Mouse (Mus musculus) liver, embryonic 15.5 days (tissue): Measurements from ENCODE around the gene Otogl. TPM values are rescaled to one million over a fixed set of nuclear protein-coding genes. Genes with fewer than 3 reads are reported as not detected.

ENCODE experiments used
- ATAC-seq: fragments of 200-750 bp; cut with Nextera tagmentation; 2 replicates; pipeline ENCODE4 v1.8.0; 2017; ENCODE audit warnings: moderate number of reproducible peaks, mild to moderate bottlenecking, moderate library complexity; ENCODE audit not compliant: insufficient read depth
- H3K27ac ChIP-seq: fragments of 300-500 bp; sonication (generic); replicated peaks from 2 replicates; pipeline ENCODE4 v1.5.1; 2015; ENCODE audit warnings: mild to moderate bottlenecking, inconsistent platforms
- H3K27me3 ChIP-seq: fragments of 300-500 bp; sonication (generic); 2 replicates; pipeline ENCODE4 v1.6.1; 2015; ENCODE audit warnings: mild to moderate bottlenecking, inconsistent platforms
- H3K36me3 ChIP-seq: fragments of 300-500 bp; sonication (generic); replicated peaks from 2 replicates; pipeline ENCODE4 v1.6.1; 2015; ENCODE audit warnings: moderate library complexity, mild to moderate bottlenecking, inconsistent platforms
- H3K4me1 ChIP-seq: fragments of 300-500 bp; sonication (generic); replicated peaks from 2 replicates; pipeline ENCODE4 v1.6.1; 2015; ENCODE audit warnings: inconsistent platforms
- H3K4me2 ChIP-seq: fragments of 300-500 bp; sonication (generic); 2 replicates; pipeline ENCODE4 v1.6.1; 2015; ENCODE audit warnings: moderate library complexity, mild to moderate bottlenecking, inconsistent platforms
- H3K4me3 ChIP-seq: fragments of 300-500 bp; sonication (generic); replicated peaks from 2 replicates; pipeline ENCODE4 v1.5.1; 2015; ENCODE audit warnings: mild to moderate bottlenecking, inconsistent platforms
- H3K9ac ChIP-seq: fragments of 300-500 bp; sonication (generic); 2 replicates; pipeline ENCODE4 v1.6.1; 2015; ENCODE audit warnings: moderate library complexity, mild to moderate bottlenecking, inconsistent platforms
- H3K9me3 ChIP-seq: fragments of 300-500 bp; sonication (generic); replicated peaks from 2 replicates; pipeline ENCODE4 v1.6.1; 2016; ENCODE audit warnings: inconsistent platforms
- WGBS: fragments of 180-500 bp; shearing (Covaris S2); methylation state at CpG from one replicate; pipeline ENCODE4 v1.1.7; 2015; ENCODE audit warnings: mixed read lengths; ENCODE audit not compliant: insufficient replicate concordance; 5-methylcytosine and 5-hydroxymethylcytosine counted together
- polyA plus RNA-seq: library from polyadenylated mRNA; unstranded; fragments of >200 nt; fragmentation: Nextera tagmentation; extraction: Ambion mirVana; gene quantifications from 2 replicates; pipeline ENCODE4 v1.2.1, GENCODE M21; 2015

The Otogl gene
- polyA plus RNA-seq, 1 experiment from 2014 or later, result 0.02 TPM

DNA sequence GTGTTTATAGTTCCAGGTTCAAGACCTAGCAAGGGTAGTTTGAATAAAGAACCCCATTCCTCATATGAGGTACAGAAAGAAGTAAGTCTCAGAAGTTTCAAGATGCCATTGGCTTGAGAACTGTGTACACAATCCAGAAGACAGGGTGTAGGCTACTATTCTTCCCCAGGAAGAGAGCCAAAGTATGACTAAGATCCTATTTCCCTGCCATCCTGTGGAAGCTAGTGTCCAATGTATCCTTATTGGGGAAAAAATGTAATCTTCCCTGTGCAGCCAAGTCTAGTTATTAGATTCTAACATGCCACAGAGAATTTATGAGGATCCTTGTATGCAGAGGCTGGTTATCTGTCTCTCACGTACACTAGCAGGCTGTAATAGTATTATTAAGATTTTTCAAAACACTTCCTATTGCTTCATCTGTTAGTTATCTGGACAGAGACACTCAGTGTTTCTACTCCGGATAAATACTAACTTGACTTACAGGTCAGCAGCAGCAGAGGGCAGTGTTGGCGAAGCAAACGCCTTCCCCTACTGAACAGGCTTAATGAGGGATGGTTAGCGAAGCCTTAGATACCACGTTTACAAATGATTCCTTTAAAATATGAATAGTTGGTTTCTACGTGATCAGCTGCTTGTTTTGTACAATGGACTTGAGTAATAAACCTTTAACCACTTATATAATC, 112.1 kb downstream of the Otogl start:
- WGBS, result 7% methylated on average over 7 of the region's 7 CpGs
- H3K4me1 ChIP-seq, result no peaks in the 10 kb centered on the region
- no peak for ATAC-seq

DNA sequence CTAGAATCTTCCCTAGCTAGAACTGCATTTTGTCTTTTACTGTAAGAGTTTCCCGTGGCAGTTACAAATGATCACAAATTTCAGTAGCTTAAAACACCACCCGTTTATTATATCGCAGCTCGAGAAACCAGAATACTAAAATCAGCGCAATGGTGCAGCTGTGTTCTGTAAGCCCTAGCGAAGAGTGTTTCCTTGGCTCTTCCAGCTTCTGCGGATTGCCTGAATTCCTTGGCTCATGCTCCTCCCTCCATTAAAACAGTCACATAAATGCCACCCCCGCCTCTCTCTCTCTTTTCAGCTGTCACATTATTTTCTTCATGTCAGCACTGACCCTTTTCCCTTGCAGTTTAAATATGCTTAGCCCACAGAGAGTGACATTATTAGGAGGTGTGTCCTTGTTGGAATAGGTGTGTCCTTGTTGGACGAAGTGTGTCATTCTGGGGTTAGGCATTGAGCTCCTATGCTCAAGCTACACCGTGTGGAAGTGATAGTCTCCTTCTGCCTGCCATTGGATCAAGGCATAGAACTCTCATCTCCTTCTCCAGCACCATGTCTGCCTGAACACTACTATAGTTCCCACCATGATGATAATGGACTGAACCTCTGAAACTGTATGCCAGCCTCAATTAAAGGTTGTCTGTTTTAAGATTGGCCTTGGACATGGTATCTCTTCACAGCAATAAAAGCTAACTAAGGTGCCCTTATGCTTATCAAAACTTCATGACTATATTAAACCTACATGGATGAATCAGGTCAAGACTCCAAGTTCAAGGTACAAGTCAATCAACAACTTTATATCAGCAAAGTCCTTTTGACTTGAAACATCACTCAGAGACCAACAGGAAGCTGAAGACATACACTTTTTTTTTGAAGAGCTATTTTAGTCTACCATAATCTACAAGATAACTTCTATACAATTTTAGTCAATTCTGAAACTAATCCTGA, 116.8 kb downstream of the Otogl start:
- Histone ChIP-seq H3K36me3 (no peaks in the 10 kb centered on the region), H3K9me3 (no peaks in the 10 kb centered on the region), H3K27ac (no peak overlapping the region), H3K4me1 (no peaks in the 10 kb centered on the region), H3K9ac (no peak overlapping the region), H3K4me2 (no peak overlapping the region), H3K4me3 (no peak overlapping the region), H3K27me3 (no peaks in the 10 kb centered on the region)
- WGBS, result 65% methylated on average over 10 of the region's 10 CpGs
- ATAC-seq, result no peak

More for the DNA sequence above, 112.1 kb downstream of the Otogl start:
- Histone ChIP-seq H3K4me2 (no peak overlapping the region), H3K27ac (no peak overlapping the region), H3K9ac (no peak overlapping the region), H3K9me3 (no peaks in the 10 kb centered on the region), H3K27me3 (no peaks in the 10 kb centered on the region), H3K4me3 (no peak overlapping the region), H3K36me3 (no peaks in the 10 kb centered on the region)

DNA sequence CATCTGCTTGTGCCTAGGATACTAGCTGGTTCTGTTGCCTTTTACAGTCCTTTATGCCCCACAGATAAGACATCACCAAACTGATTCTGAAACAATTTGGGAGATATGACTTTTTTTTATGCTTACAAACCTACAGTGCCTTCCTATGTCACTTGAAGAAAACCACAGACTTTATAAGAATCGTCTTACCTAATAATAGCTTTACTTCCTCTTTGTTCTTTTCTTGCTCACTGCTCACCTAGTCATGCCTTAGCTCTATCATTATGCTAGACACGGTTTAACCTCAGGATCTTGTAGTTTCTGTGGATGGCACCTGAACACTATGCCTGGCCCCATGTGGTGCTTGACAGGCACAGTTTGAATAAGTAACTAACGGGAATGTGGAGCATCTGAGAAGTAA, 119.4 kb downstream of the Otogl start:
- H3K9ac ChIP-seq, result no peak overlapping the region
- no peaks in the 10 kb centered on the region for H3K4me1 ChIP-seq
- no peak overlapping the region for H3K27ac ChIP-seq
- no peaks in the 10 kb centered on the region for H3K9me3 ChIP-seq
- no peak overlapping the region for H3K4me2 ChIP-seq
- no peak for ATAC-seq
- H3K4me3 ChIP-seq, result no peak overlapping the region
- WGBS, result 37% methylated on average over 3 of the region's 3 CpGs
- no peaks in the 10 kb centered on the region for H3K36me3 ChIP-seq
- H3K27me3 ChIP-seq, result no peaks in the 10 kb centered on the region

DNA sequence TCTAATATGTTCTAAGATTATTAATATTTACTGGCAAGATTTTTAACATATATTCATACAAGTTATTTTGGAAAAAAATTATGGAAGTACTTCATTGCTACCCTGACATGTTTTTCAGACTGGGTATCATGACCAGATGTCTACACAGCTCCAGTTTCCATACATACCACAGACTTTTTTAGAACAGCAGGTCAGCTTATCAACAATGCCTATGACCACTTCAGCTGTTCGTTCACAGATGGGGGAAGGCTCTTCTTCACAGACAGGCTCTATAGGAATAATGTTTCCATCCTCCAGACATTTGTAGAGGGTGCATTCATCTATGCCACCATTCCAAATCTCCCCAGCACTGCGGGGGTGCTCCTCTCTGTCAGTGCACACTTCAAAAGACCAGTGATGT, 132.4 kb downstream of the Otogl start:
- Histone ChIP-seq H3K4me3 (no peak overlapping the region), H3K27me3 (no peaks in the 10 kb centered on the region), H3K4me2 (no peak overlapping the region), H3K9ac (no peak overlapping the region), H3K36me3 (no peaks in the 10 kb centered on the region), H3K4me1 (no peaks in the 10 kb centered on the region), H3K27ac (no peak overlapping the region), H3K9me3 (no peaks in the 10 kb centered on the region)
- no peak for ATAC-seq
- WGBS, result 47% methylated on average over 2 of the region's 2 CpGs

DNA sequence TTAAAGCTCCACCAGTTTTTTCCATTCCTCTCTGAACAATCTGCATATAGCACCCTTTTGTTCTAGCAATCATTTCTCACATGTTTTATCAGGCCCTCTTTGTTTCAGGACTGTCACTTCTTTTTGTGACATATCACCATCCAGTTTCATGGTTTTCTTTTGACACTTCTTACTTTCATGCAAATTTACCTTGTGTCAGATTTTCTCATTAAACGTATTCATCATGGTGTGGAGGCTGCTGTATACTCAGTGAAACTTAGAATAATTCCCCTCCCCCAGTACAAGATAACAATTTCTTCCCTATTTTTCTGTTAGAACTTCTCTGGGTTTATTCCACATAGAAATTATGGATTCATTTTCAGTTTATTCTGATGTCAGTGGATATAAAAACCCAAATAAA, 152.3 kb downstream of the Otogl start:
- 45% methylated on average over 1 of the region's 1 CpGs for WGBS
- no peaks in the 10 kb centered on the region for H3K27me3 ChIP-seq

DNA sequence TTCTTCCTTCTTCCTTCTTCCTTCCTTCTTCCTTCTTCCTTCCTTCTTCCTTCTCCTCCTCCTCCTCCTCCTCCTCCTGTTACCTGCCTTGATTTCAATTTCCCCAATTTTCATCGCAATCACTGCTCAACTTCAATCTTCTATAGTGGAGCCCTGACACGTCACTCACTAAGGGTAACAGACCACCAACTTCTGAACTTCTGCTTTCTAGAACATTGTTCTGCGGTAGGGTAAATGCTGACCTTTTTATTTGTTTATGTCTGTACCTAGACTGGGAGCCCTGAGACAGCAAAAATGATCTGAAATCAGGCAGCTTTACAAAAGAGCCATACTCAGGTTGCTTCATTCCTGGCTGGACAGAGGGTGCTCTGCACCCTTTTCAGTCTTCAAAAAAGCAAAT, 158.5 kb downstream of the Otogl start:
- H3K4me3 ChIP-seq, result no peak overlapping the region
- H3K4me2 ChIP-seq, result no peak overlapping the region
- WGBS, result 43% methylated on average over 3 of the region's 3 CpGs
- H3K27ac ChIP-seq, result no peak overlapping the region
- no peak overlapping the region for H3K9ac ChIP-seq
- no peaks in the 10 kb centered on the region for H3K27me3 ChIP-seq
- ATAC-seq, result no peak
- no peaks in the 10 kb centered on the region for H3K9me3 ChIP-seq
- no peaks in the 10 kb centered on the region for H3K36me3 ChIP-seq
- no peaks in the 10 kb centered on the region for H3K4me1 ChIP-seq

More for the DNA sequence above, 152.3 kb downstream of the Otogl start:
- Histone ChIP-seq H3K36me3 (no peaks in the 10 kb centered on the region), H3K27ac (no peak overlapping the region), H3K4me2 (no peak overlapping the region), H3K9me3 (no peaks in the 10 kb centered on the region), H3K4me1 (no peaks in the 10 kb centered on the region), H3K4me3 (no peak overlapping the region), H3K9ac (no peak overlapping the region)
- ATAC-seq, result no peak

DNA sequence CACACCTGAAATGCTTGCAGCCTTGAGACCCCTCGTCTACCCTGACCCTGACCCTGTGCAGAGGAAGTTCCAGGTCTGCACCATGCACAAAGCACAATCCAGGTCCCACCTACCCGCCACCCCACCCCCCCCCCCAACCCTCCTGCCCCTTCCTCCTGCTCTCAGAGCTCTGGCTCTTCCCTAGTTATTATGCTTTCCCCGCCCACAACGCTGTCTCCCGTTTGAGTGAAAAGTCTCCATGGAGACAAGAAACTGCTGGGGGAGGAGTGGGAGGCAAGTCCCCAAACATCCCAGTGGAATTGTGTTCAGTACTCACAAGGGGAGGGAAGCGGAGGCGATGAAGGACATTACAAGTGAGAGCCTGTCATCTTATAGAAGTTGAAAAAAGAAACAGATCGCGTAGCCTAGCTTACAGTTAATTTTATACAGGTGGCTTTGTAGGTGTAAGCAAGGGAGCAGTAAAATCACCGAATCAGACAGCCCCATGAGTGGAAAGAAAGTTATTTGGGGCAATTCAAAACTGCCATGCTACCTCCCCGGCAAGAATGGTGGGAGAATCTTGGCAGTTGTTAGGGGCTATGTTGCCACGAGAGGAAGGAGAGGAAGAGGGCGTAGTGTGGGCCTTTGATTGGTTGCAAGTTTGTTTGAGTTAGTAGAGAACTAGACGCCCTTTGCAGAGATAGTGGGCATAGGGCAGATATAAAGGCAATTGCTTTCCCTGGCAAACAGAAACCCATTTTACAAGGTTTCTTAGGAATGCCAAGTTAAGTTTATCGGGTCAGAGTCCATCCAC, 159.4 kb downstream of the Otogl start:
- no peaks in the 10 kb centered on the region for H3K9me3 ChIP-seq

DNA sequence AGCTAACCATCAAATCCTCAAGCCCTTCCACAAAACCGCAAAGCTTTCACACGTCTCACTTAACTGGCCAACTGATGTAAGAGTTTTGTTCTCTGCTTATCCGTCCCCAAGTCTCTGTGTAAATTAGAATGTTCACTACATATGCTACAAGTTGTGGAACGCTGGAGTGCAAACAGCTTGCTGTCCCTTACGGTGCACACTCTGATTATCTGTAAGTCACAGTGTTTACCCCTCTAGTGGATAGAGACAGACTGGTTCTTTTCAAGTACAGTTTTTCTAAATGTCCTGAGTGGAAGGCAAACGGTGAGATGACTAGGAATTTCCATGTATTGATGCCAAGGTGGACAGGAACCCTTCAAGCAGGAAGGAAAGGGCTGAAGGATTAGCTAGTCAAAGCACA, 160.0 kb downstream of the Otogl start:
- no peaks in the 10 kb centered on the region for H3K36me3 ChIP-seq
- H3K4me2 ChIP-seq, result no peak overlapping the region
- H3K27ac ChIP-seq, result no peak overlapping the region
- H3K27me3 ChIP-seq, result no peaks in the 10 kb centered on the region
- no peak overlapping the region for H3K4me3 ChIP-seq
- 27% methylated on average over 6 of the region's 6 CpGs for WGBS
- ATAC-seq, result no peak
- H3K4me1 ChIP-seq, result no peaks in the 10 kb centered on the region
- no peaks in the 10 kb centered on the region for H3K9me3 ChIP-seq
- no peak overlapping the region for H3K9ac ChIP-seq

More for the DNA sequence above, 159.4 kb downstream of the Otogl start:
- Histone ChIP-seq H3K36me3 (no peaks in the 10 kb centered on the region), H3K27ac (no peak overlapping the region), H3K4me2 (no peak overlapping the region), H3K27me3 (no peaks in the 10 kb centered on the region), H3K9ac (no peak overlapping the region), H3K4me1 (no peaks in the 10 kb centered on the region), H3K4me3 (no peak overlapping the region)
- WGBS, result 33% methylated on average over 15 of the region's 15 CpGs
- no peak for ATAC-seq

DNA sequence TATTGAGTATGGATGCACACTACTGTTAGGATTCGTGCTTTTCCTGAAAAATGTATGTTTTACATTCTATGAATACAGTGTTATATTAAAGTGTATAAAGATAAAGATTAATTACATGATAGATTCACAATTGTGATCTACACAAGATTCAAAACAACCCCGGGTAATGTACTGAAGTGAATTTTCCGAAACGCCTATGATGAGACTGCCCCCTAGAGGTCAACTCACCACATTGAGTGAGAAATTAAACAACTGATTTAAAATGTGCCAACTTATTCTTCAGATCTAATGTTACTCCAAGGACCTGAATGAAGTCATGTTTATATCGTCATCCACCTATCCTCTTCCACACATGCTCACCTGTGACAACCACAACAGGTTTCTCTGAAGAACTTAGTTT, 164.4 kb downstream of the Otogl start:
- 15% methylated on average over 5 of the region's 5 CpGs for WGBS

DNA sequence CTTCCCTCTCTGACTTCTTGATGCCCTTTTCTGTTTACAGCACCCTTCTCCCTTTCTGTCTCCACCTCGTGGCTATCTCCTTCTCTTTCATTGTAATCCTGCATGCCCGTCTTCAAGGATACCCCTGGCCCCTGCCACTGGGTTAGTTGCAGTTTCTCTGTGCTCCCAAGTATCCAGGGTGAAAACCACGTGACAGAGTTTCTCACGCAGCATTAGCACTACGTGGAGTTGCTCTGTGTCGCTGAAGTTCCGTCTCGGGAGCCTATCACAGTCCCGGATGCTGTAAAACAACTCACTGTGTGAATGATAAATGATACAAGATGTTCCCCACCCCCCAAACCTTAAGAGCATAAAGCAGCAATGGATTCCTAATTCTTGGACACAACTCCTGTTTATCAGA, 165.2 kb downstream of the Otogl start:
- no peaks in the 10 kb centered on the region for H3K9me3 ChIP-seq
- no peak overlapping the region for H3K4me3 ChIP-seq
- WGBS, result 20% methylated on average over 9 of the region's 9 CpGs
- no peaks in the 10 kb centered on the region for H3K4me1 ChIP-seq
- no peaks in the 10 kb centered on the region for H3K27me3 ChIP-seq
- H3K27ac ChIP-seq, result no peak overlapping the region
- H3K9ac ChIP-seq, result no peak overlapping the region
- H3K4me2 ChIP-seq, result no peak overlapping the region
- ATAC-seq, result no peak
- H3K36me3 ChIP-seq, result no peaks in the 10 kb centered on the region

More for the DNA sequence above, 164.4 kb downstream of the Otogl start:
- Histone ChIP-seq H3K36me3 (no peaks in the 10 kb centered on the region), H3K9me3 (no peaks in the 10 kb centered on the region), H3K27ac (no peak overlapping the region), H3K9ac (no peak overlapping the region), H3K4me2 (no peak overlapping the region), H3K27me3 (no peaks in the 10 kb centered on the region), H3K4me3 (no peak overlapping the region), H3K4me1 (no peaks in the 10 kb centered on the region)
- ATAC-seq, result no peak

DNA sequence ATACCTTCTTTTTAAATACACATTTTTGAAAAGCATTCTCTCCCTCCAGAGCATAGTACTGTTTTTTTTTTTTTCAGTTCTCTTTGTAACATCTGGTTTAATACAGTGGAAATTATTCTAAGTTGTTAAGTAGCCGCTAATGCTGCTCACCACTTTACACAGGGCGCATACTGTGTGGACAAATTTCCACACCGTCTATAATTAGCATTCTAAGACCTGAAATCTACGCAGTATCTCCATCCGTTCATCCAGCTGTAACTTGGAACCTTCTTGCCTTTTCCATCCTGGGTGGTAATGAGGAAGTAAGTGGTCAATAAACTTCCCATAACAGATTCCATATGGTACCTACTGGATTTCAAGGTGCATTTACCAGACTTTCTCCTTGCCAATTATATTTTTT, 172.1 kb downstream of the Otogl start:
- no peaks in the 10 kb centered on the region for H3K36me3 ChIP-seq
- no peak overlapping the region for H3K4me2 ChIP-seq
- H3K9ac ChIP-seq, result no peak overlapping the region
- no peaks in the 10 kb centered on the region for H3K9me3 ChIP-seq
- no peak overlapping the region for H3K4me3 ChIP-seq
- H3K4me1 ChIP-seq, result no peaks in the 10 kb centered on the region
- 66% methylated on average over 5 of the region's 5 CpGs for WGBS
- no peak for ATAC-seq
- H3K27ac ChIP-seq, result no peak overlapping the region
- H3K27me3 ChIP-seq, result no peaks in the 10 kb centered on the region
